In the genomic region with DNA sequence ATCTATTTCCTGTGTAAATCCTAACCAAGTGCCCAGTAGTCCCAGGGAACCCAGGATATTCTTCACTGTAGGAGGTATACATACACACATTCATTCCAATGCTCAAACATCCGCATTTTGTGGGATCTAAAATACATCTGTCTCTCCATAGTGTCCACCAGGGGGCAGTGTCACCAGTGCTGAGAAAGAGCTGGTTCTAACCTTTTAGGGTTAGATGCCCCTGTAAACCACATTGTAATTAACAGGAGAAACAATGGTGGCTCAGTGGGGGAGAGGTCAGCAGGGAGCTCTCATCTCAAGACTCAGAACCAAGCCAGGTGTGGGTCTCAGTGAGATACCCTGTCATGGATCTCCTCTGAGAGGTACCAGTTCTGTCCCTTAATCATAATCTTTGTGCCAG, we compare ENCODE assay signal across 9 mouse cellular contexts. TPM values are rescaled to one million over a fixed set of nuclear protein-coding genes. Genes with fewer than 3 reads are reported as not detected.
DNase-seq lines count a peak whose midpoint lies in the region; ATAC-seq and TF ChIP-seq lines count a peak whose summit lies in the region.
"Had no signal": no experiment of that assay in that cellular context is flagged by ENCODE, and none has a peak within 500 bp of the region (broad histone marks: within the 10 kb centered on the region; RNA-seq: fewer than 3 reads in every experiment).

No protein-coding gene starts in this region.

- peak; percentile 75 for TF ChIP-seq CTCF in gastrocnemius, adult 2 months (IDR thresholded peaks at IDR 0.05)

- DNase-seq in gastrocnemius, adult 2 months = no peak
- DNase-seq in gastrocnemius, adult 8-10 months (ENCODE audit: low spot score in 2 of 2) = no peak
- peak; percentile 43 for DNase-seq in right cerebral cortex, postnatal 4 days
- DNase-seq in right cerebral cortex, adult 2 months (ENCODE audit: low spot score in 2 of 2) = no peak
- DNase-seq in thymus, postnatal 4 days = peak; percentile 65
- DNase-seq in layer of hippocampus, postnatal 36 days = no peak

- no peak overlapping the region for H3K4me3 ChIP-seq in gastrocnemius, adult 2 months
- H3K4me3 ChIP-seq: liver, embryonic 15.5 days had no signal

- no peak overlapping the region for H3K27ac ChIP-seq in gastrocnemius, adult 2 months

- ATAC-seq in granulocyte monocyte progenitor cell, adult 5-6 weeks (replicated peaks; ENCODE audit: poor library complexity, severe bottlenecking) = peak; percentile 43; the same call in 1 of the 2 replicates
- ATAC-seq in monocyte, adult 5-6 weeks (replicated peaks; ENCODE audit: insufficient number of reproducible peaks, low FRiP score, low TSS enrichment, poor library complexity, severe bottlenecking) = no peak

- intact Hi-C loops in gastrocnemius, adult 2 months (cut with DNase I) = no loop called here

RNA-seq across cellular contexts. Expression of a gene that starts 39.9 kb away (rescaled TPM):
- total RNA-seq in gastrocnemius, adult 2 months (2021) = not detected
- total RNA-seq in gastrocnemius, adult 8-10 months (2022) = not detected
- not detected in 2 replicates for total RNA-seq in granulocyte monocyte progenitor cell, adult 5-6 weeks (2014; fragmentation: Nextera tagmentation)
- total RNA-seq in granulocyte monocyte progenitor cell, adult 5-6 weeks (2017) = not detected in 2 replicates
- not detected for total RNA-seq in layer of hippocampus, postnatal 36 days (2021)
- total RNA-seq in monocyte, adult 5-6 weeks (2017) = not detected in 3 replicates

RNA-seq across cellular contexts. Expression of a gene that starts 56.4 kb away (rescaled TPM):
- total RNA-seq in gastrocnemius, adult 2 months (2021) = not detected
- not detected for total RNA-seq in gastrocnemius, adult 8-10 months (2022)
- total RNA-seq in granulocyte monocyte progenitor cell, adult 5-6 weeks (2014; fragmentation: Nextera tagmentation) = not detected in 2 replicates
- not detected in 2 replicates for total RNA-seq in granulocyte monocyte progenitor cell, adult 5-6 weeks (2017)
- not detected for total RNA-seq in layer of hippocampus, postnatal 36 days (2021)
- not detected in 3 replicates for total RNA-seq in monocyte, adult 5-6 weeks (2017)

Comparison
In these comparisons a context has a peak if more than half of its experiments do, and no peak if none do; other contexts are left out.
1. DNase-seq: peak in right cerebral cortex, postnatal 4 days (single experiment) and thymus, postnatal 4 days (single experiment); none in gastrocnemius, adult 2 months (single experiment), gastrocnemius, adult 8-10 months (0 of 2), right cerebral cortex, adult 2 months (0 of 2) and layer of hippocampus, postnatal 36 days (0 of 2).